Mouse (Mus musculus): ENCODE data around the gene S1pr3. TPM values are rescaled to one million over a fixed set of nuclear protein-coding genes. Genes with fewer than 3 reads are reported as not detected.

The S1pr3 gene
- total and polyA plus RNA-seq, 2 experiments from 2014 or later: 8.5 to 8.6 TPM

- Histone ChIP-seq H3K27ac (no peak overlapping the region), H3K4me3 (ENCODE audit: low read length) (no peak overlapping the region), H3K4me2 (ENCODE audit: low read depth, low read length) (no peak overlapping the region; the same call in 1 of the 2 replicates), H3K27me3 (ENCODE audit: insufficient read depth, low read length) (no peaks in the 10 kb centered on the region), H3K9ac (replicated peaks; ENCODE audit: low read length) (no peak overlapping the region), H3K36me3 (ENCODE audit: insufficient read depth, low read length) (no peaks in the 10 kb centered on the region), H3K4me1 (ENCODE audit: insufficient read depth, low read length) (peaks cover 20% of the 10 kb centered on the region), H3K9me3 (ENCODE audit: low read length) (no peaks in the 10 kb centered on the region)
- WGBS: 54% methylated on average over 12 of the region's 12 CpGs
- DNase-seq (ENCODE audit: low spot score): no peak
- no peak for TF ChIP-seq CTCF (IDR thresholded peaks at IDR 0.05; ENCODE audit: low read depth)
- ATAC-seq: no peak
Observed at GRCm38 (mm10) chr13:51411696-51412430, 3.4 kb downstream of the S1pr3 start.

DNA sequence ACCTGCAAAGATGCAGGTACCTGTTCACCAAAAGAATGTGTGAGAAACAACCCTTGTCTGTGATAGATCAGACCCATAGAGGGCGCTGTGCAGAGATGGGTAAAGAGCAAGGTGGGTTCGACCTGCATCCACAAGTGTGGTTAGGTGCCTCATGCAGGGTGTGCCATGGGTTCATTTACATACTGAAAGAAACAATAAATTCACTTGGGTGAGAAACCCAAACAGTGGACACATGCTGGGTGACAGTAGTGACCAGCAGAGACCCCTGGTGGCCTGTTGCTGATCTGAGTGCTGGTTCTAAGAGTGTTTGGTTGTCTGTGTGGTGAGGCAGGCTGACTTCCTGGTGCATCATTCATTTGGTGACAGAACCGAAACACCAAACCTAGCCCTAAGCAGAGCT lies 5.0 kb downstream of the S1pr3 start:
- TF ChIP-seq CTCF (IDR thresholded peaks at IDR 0.05; ENCODE audit: low read depth): peak; percentile 60; the same call in 1 of the 2 replicates
- H3K9ac ChIP-seq (replicated peaks; ENCODE audit: low read length): no peak overlapping the region
- no peaks in the 10 kb centered on the region for H3K36me3 ChIP-seq (ENCODE audit: insufficient read depth, low read length)
- H3K27ac ChIP-seq: no peak overlapping the region
- no peaks in the 10 kb centered on the region for H3K27me3 ChIP-seq (ENCODE audit: insufficient read depth, low read length)
- 75% methylated on average over 3 of the region's 3 CpGs for WGBS
- H3K4me1 ChIP-seq (ENCODE audit: insufficient read depth, low read length): peaks cover 17% of the 10 kb centered on the region; the same call in 1 of the 2 replicates
- DNase-seq (ENCODE audit: low spot score): peak; percentile 37
- H3K4me2 ChIP-seq (ENCODE audit: low read depth, low read length): no peak overlapping the region
- H3K9me3 ChIP-seq (ENCODE audit: low read length): no peaks in the 10 kb centered on the region
- no peak for ATAC-seq
- no peak overlapping the region for H3K4me3 ChIP-seq (ENCODE audit: low read length)

DNA sequence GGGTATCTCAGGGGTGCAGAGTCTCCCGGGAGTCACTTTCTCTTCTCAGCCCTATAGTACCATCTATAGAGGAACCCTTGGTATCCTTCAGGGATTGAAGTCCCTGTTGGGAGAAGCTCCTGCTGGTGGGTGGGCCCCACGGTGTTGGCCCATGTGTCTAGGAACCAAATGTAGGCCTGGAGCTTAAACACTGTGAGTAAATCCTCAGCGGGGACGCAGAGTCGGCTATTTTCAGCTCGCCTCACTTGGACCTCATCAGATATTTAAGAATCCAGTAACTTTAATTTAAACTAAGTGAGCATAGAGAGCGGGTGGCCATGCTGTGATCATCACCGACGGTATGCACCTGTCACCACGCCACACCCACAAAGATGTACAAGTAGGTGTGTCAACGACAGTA lies 8.3 kb downstream of the S1pr3 start:
- TF ChIP-seq CTCF (IDR thresholded peaks at IDR 0.05; ENCODE audit: low read depth): no peak
- no peak overlapping the region for H3K4me2 ChIP-seq (ENCODE audit: low read depth, low read length)
- H3K36me3 ChIP-seq (ENCODE audit: insufficient read depth, low read length): no peaks in the 10 kb centered on the region
- no peak overlapping the region for H3K9ac ChIP-seq (replicated peaks; ENCODE audit: low read length)
- peaks cover 8% of the 10 kb centered on the region; the same call in 1 of the 2 replicates for H3K4me1 ChIP-seq (ENCODE audit: insufficient read depth, low read length)
- no peak overlapping the region for H3K27ac ChIP-seq
- 91% methylated on average over 11 of the region's 11 CpGs for WGBS
- no peaks in the 10 kb centered on the region for H3K27me3 ChIP-seq (ENCODE audit: insufficient read depth, low read length)
- H3K9me3 ChIP-seq (ENCODE audit: low read length): no peaks in the 10 kb centered on the region
- ATAC-seq (no peak), DNase-seq (ENCODE audit: low spot score) (no peak)
- no peak overlapping the region for H3K4me3 ChIP-seq (ENCODE audit: low read length)

DNA sequence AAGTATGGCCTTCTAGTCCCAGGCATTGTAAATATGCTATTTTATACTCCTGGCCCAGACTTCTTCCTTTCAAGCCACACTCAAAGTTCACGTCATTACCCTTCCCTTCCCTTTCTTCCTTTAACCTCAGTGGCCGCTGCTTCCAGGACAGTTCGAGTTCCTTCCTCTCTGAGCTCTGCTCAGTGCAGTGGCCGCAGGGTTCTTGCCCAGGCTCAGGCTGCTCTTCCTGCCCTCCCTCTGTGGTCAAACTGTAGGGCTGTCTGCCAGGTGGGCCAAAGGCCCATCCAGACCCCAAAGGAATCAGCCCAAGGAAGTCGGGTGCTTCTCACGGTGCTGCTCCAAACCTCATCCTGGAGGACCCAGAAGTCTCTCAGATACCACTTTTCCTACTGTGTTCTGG lies 9.4 kb downstream of the S1pr3 start:
- 37% methylated on average over 6 of the region's 6 CpGs for WGBS

GRCm38 (mm10) chr13:51418268-51418941 lies 10.0 kb downstream of the S1pr3 start:
- no peaks in the 10 kb centered on the region for H3K9me3 ChIP-seq (ENCODE audit: low read length)
- peak overlapping the region; percentile 16 for H3K4me3 ChIP-seq (ENCODE audit: low read length)
- under 1% methylated on average over 20 of the region's 20 CpGs for WGBS
- DNase-seq (ENCODE audit: low spot score) (peak; percentile 98), ATAC-seq (peak; percentile 87)
- peak overlapping the region; percentile 52 for H3K4me2 ChIP-seq (ENCODE audit: low read depth, low read length)
- peak overlapping the region; percentile 61 for H3K27ac ChIP-seq
- H3K36me3 ChIP-seq (ENCODE audit: insufficient read depth, low read length): no peaks in the 10 kb centered on the region
- peaks cover 8% of the 10 kb centered on the region; the same call in 1 of the 2 replicates for H3K4me1 ChIP-seq (ENCODE audit: insufficient read depth, low read length)
- H3K9ac ChIP-seq (replicated peaks; ENCODE audit: low read length): peak overlapping the region; percentile 10; the same call in 1 of the 2 replicates
- no peaks in the 10 kb centered on the region for H3K27me3 ChIP-seq (ENCODE audit: insufficient read depth, low read length)
- peak; percentile 99 for TF ChIP-seq CTCF (IDR thresholded peaks at IDR 0.05; ENCODE audit: low read depth)

More for the DNA sequence above, 9.4 kb downstream of the S1pr3 start:
- Histone ChIP-seq H3K4me1 (ENCODE audit: insufficient read depth, low read length) (peaks cover 8% of the 10 kb centered on the region; the same call in 1 of the 2 replicates), H3K36me3 (ENCODE audit: insufficient read depth, low read length) (no peaks in the 10 kb centered on the region), H3K27me3 (ENCODE audit: insufficient read depth, low read length) (no peaks in the 10 kb centered on the region), H3K9me3 (ENCODE audit: low read length) (no peaks in the 10 kb centered on the region), H3K4me3 (ENCODE audit: low read length) (no peak overlapping the region), H3K27ac (peak overlapping the region; percentile 61), H3K9ac (replicated peaks; ENCODE audit: low read length) (peak overlapping the region; percentile 18; the same call in 1 of the 2 replicates), H3K4me2 (ENCODE audit: low read depth, low read length) (peak overlapping the region; percentile 52)
- DNase-seq (ENCODE audit: low spot score): no peak
- no peak for TF ChIP-seq CTCF (IDR thresholded peaks at IDR 0.05; ENCODE audit: low read depth)
- ATAC-seq: no peak

- DNase-seq (ENCODE audit: low spot score) (no peak), ATAC-seq (peak; percentile 16)
- 73% methylated on average over 19 of the region's 19 CpGs for WGBS
Observed at GRCm38 (mm10) chr13:51418942-51419451, 10.6 kb downstream of the S1pr3 start.

More at GRCm38 (mm10) chr13:51418942-51419451, 10.6 kb downstream of the S1pr3 start:
- Histone ChIP-seq H3K4me3 (ENCODE audit: low read length) (peak overlapping the region; percentile 16), H3K4me1 (ENCODE audit: insufficient read depth, low read length) (peaks cover 8% of the 10 kb centered on the region; the same call in 1 of the 2 replicates), H3K27me3 (ENCODE audit: insufficient read depth, low read length) (no peaks in the 10 kb centered on the region), H3K27ac (no peak overlapping the region), H3K4me2 (ENCODE audit: low read depth, low read length) (peak overlapping the region; percentile 52), H3K36me3 (ENCODE audit: insufficient read depth, low read length) (no peaks in the 10 kb centered on the region), H3K9me3 (ENCODE audit: low read length) (no peaks in the 10 kb centered on the region), H3K9ac (replicated peaks; ENCODE audit: low read length) (0 out of 2 replicates have a peak overlapping the region, but pooled peaks have one; percentile 10)
- no peak for TF ChIP-seq CTCF (IDR thresholded peaks at IDR 0.05; ENCODE audit: low read depth)

All from hindbrain, postnatal 0 days (tissue).